Mouse (Mus musculus) megakaryocyte, embryonic 14.5 days (primary cell): ENCODE data around the gene Gm49384.
"Not testable (repeated sequence)": the region's sequence is repeated elsewhere in the genome, so short reads cannot be mapped to it uniquely, and the experiment has no call there.

Source experiments
- FLI1 ChIP-seq: IDR thresholded peaks from 2 replicates; pipeline ENCODE4 v1.6.1; 2012; ENCODE audit warnings: low read length, inconsistent platforms, mixed read lengths
- GATA1 ChIP-seq: IDR thresholded peaks from 3 replicates; pipeline ENCODE4 v1.6.1; 2012; ENCODE audit warnings: mixed read lengths, low read length, inconsistent platforms, borderline replicate concordance

DNA sequence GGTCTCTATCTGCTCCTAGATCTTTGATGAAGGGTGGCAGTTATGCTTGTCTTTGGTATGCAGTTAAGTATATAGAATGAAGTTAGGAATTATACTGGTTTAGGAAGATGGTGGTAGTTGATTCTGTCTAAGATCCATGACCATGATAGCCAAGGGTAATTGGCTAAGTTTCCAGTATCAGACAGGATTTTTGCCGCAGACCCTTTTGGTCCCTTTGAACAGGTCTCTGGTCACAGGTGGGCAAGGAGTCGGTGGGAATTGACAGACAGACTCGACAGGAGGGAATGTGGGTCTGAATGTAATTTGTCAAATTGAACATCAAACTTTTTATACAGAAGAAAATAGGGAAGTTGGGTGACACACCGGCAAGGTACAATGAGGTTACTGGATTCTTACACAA, 40.5 kb downstream of the Gm49384 start:
- not testable (repeated sequence) for TF ChIP-seq GATA1, FLI1
